Mouse (Mus musculus) lung, postnatal 14 days (tissue): ENCODE data around the gene AF366264.
"Not testable (repeated sequence)": the region's sequence is repeated elsewhere in the genome, so short reads cannot be mapped to it uniquely, and the experiment has no call there.

Source experiments
- DNase-seq: peaks from one replicate; pipeline ENCODE4 v3.0.0; 2021

Gene AF366264

DNA sequence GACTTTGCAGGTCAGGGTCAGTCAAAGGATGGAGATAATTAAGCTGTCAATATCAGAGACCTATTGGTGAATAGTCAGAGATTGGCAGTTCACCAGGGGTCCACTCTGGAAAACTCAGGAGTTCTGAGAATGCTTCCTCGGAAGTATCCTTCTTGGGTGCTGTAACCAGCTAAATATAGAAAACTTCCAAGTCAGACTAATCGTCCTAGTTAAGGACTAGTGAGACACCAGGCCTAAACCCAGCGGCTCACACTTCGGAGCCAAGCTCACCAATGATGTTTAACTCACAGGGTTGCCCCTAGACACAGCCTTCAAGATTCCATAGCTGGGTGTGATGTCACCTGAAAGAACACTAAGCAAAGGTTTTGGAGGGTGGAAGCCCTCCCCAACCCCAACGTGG lies at the start of gene AF366264:
AF366264 (minus strand) TSS at position 101 of the 400 bp plus-strand sequence.
- not testable (repeated sequence) for DNase-seq

GRCm38 (mm10) chr8:13843286-13843685 lies 5.1 kb upstream of the AF366264 start:
- not testable (repeated sequence) for DNase-seq

GRCm38 (mm10) chr8:13828598-13829172 lies 9.5 kb downstream of the AF366264 start:
- no peak for DNase-seq

GRCm38 (mm10) chr8:13799566-13799965 lies 38.6 kb downstream of the AF366264 start:
- no peak for DNase-seq

GRCm38 (mm10) chr8:13797676-13798075 lies 40.5 kb downstream of the AF366264 start:
- no peak for DNase-seq

DNA sequence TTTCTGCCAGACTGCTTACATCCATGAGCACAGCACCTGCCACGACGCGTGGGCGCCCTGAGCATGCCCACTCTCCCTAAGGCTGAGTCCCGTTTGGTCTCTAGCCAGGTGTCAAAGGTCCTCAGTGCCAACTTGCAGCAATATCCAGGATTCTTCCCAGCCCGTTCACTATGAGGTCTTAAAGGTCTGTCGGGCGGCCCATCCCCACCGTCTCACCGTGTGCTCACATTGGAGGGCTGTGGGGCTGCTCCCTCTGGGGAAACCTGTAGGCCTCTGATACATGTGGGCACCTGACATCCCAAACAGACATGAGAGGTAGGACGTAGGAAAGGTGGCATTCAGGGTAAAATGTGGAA lies 44.5 kb downstream of the AF366264 start:
- no peak for DNase-seq

DNA sequence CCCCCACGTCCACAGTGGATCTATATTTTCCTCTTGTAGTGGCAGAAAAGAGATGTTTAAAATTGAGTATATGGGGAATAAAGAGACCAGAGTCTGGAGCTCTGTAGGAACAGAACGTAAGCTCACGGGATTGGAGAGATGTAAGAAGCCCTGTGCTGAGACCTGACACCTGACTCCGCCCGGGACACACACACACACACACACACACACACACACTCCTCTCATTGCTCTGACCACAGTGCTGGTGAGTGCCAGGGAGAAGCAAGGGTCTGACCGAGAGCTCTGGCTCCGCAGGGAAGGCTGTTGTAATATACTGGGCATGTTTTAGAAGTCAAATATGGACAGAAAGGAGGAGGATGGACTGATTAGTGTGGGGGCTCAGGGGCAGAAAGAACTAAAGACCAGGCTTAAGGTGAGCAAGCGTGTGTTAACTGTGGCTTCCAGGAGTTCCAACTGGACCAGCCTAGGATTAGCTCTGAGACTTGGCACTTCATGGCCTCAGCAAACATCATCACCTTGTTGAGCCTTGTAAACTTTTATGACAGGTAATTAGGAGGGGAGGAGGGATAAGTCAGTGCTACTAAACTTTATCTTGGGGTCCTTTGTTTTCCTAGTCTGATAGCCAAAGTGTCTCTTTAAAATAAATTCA lies 45.0 kb downstream of the AF366264 start:
- DNase-seq: no peak

GRCm38 (mm10) chr8:13789606-13790005 lies 48.6 kb downstream of the AF366264 start:
- no peak for DNase-seq

DNA sequence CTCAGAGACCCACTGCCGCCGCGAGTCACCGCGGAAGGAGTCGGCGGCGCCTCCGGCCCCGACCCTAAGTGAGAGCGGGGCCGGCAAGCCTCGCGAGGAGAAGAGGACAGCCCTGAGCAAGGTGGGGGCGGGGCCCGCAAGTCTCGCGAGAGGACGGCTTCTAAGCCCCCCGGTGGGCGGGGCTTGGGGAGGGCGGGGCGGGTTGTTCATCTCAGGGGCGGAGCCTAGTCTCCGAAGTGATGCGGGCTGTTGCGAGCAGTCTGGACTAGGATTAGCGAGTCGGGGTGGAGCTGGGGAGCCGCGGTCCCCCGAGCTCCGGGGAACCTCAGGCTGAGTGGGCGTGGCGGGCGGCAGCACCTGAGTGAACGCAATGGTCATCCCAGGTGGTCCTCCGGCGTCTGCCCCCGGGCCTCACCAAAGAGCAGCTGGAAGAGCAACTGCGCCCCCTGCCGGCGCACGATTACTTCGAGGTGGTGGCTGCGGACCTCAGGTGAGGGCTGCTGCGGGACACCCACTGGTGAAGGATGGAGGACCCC lies 52.4 kb downstream of the AF366264 start:
- DNase-seq: peak; percentile 99

DNA sequence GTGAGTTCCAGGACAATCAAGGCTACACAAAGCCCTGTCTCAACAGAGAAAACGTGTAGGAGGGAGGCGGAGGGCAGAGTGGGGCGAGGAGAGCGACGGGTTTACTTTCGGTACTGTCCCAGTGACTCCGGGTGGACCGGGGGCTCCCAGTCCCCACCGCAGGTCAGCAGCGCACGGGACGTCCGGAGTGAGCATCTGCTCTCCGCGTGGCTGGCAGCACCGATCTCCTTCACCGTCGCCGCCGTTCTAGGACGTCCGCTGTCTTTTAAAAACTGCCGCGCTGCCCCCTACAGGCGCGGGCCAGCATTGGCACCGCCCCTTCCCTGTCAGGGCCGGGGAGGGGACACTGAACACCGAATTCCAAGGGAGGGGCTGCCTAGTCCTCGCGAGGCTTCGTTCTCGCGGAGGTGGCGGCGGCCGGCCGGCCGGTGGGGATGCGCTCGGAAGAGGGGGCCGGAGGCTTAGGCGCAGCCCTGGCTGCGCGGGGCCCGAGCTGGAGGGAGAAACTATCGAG lies 52.9 kb downstream of the AF366264 start, which contains the start of gene Upf3a:
Upf3a (plus strand) TSS at position 366 of the 514 bp plus-strand sequence.
- DNase-seq: peak; percentile 91
